Mouse (Mus musculus) G1E (cell line): ENCODE data around the gene Cbfa2t3. TPM values are rescaled to one million over a fixed set of nuclear protein-coding genes. Genes with fewer than 3 reads are reported as not detected.
"Not testable (repeated sequence)": the region's sequence is repeated elsewhere in the genome, so short reads cannot be mapped to it uniquely, and the experiment has no call there.

Experiments
- ATAC-seq: 2 replicates; pipeline ENCODE4 v1.8.0; 2016; ENCODE audit warnings: mild to moderate bottlenecking; ENCODE audit not compliant: insufficient number of reproducible peaks, poor library complexity, low FRiP score, severe bottlenecking; ENCODE audit errors: extremely low read depth
- DNase-seq: peaks from one replicate; pipeline ENCODE4 v3.0.0; 2012; ENCODE audit warnings: low spot score
- H3K27me3 ChIP-seq: 2 replicates; pipeline ENCODE4 v1.6.1; 2012; ENCODE audit warnings: mild to moderate bottlenecking, low read length, inconsistent platforms; ENCODE audit not compliant: insufficient read depth
- H3K36me3 ChIP-seq: replicated peaks from 2 replicates; pipeline ENCODE3; 2012; ENCODE audit warnings: mild to moderate bottlenecking, inconsistent platforms
- H3K4me1 ChIP-seq: 2 replicates; pipeline ENCODE4 v1.6.1; 2012; ENCODE audit warnings: low read depth, low read length, inconsistent platforms, mixed read lengths; ENCODE audit not compliant: insufficient read depth
- H3K4me3 ChIP-seq: 2 replicates; pipeline ENCODE4 v1.5.1; 2012; ENCODE audit warnings: low read depth, mild to moderate bottlenecking, inconsistent platforms, low read length, moderate library complexity, mixed read lengths
- H3K9me3 ChIP-seq: replicated peaks from 2 replicates; pipeline ENCODE4 v1.6.1; 2012; ENCODE audit warnings: inconsistent platforms
- CTCF ChIP-seq: IDR thresholded peaks from 2 replicates; pipeline ENCODE4 v1.5.1; 2012; ENCODE audit warnings: low read depth, low read length, inconsistent platforms, mixed read lengths
- GATA1 ChIP-seq: IDR thresholded peaks from 2 replicates; pipeline ENCODE4 v1.6.1; 2012; ENCODE audit warnings: borderline replicate concordance, low read length, inconsistent platforms, mixed read lengths
- GATA2 ChIP-seq: IDR thresholded peaks from 2 replicates; pipeline ENCODE4 v1.6.1; 2012; ENCODE audit warnings: low read depth, low read length, inconsistent platforms, borderline replicate concordance
- POLR2AphosphoS5 ChIP-seq: IDR thresholded peaks from 2 replicates; pipeline ENCODE4 v1.6.1; 2012; ENCODE audit warnings: low read depth, low read length, inconsistent platforms; ENCODE audit not compliant: insufficient replicate concordance
- TAL1 ChIP-seq: conservative IDR thresholded peaks from 2 replicates; pipeline ENCODE4 v1.6.1; 2012; ENCODE audit warnings: low read depth, low read length, inconsistent platforms, mixed read lengths
- polyA plus RNA-seq: library from polyadenylated mRNA; stranded (reverse); fragments of >175 nt; gene quantifications from 2 replicates; pipeline ENCODE4 v1.2.3, GENCODE M21; 2012
- total RNA-seq, 2 experiments: library from RNA; stranded (forward) in 1 of 2; stranded (reverse) in 1 of 2; fragments of 200-1000 nt in 1 of 2; fragments of >200 nt in 1 of 2; fragmentation: Nextera tagmentation in 1 of 2; gene quantifications; 2 replicates each; pipeline ENCODE4 v1.2.3; 2014 to 2017

Cbfa2t3 gene
- total and polyA plus RNA-seq, 3 experiments, result 19.9 to 287 (median 99.0) TPM

DNA sequence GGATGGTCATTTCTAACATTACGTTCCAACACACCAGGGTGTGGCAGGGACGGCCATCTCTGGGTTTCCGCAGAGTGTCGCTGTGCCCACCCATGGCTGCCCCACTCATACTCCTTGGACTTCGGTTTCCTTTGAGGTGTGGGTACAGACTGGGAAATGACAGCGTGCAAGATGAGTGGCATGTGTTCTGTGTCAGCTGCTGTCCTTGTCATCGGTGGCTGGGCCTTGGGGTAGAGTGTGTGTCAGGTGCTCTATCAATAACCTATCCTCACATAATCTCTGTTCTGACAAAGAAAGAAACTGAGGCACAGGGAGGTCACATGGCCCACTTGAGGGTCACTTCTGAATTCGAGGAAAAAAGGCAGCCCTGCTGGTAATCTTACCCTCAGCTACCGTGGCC is 61.7 kb downstream of the Cbfa2t3 start:
- Histone ChIP-seq H3K4me1 (peaks cover 62% of the 10 kb centered on the region), H3K36me3 (peaks cover 100% of the 10 kb centered on the region), H3K27me3 (no peaks in the 10 kb centered on the region)

DNA sequence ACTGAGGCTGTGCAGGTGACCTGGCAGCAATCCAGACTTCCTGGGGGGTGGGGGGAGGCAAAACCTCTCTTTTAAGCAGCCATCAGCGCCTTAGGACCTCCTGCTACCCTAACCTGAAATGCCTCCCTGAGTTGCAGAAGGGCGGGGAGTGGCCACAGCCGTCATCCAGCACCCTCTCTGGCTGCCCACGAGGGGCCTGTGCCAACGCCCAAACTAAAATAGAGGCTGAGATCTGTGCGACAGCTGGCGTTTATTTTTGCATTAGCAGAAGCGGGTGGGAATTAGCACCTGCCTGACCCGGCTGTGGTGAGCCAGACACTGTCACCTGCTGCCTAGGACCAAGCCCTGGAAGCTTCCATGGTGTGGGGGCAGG is 62.1 kb downstream of the Cbfa2t3 start:
- Histone ChIP-seq H3K9me3 (no peaks in the 10 kb centered on the region), H3K4me3 (no peak overlapping the region), H3K36me3 (peaks cover 100% of the 10 kb centered on the region), H3K27me3 (no peaks in the 10 kb centered on the region), H3K4me1 (peaks cover 58% of the 10 kb centered on the region)
- DNase-seq, result no peak
- no peak for TF ChIP-seq TAL1
- no peak for TF ChIP-seq POLR2AphosphoS5
- TF ChIP-seq GATA2, result no peak
- no peak for TF ChIP-seq CTCF
- no peak for TF ChIP-seq GATA1
- no peak for ATAC-seq

More for the DNA sequence above, 61.7 kb downstream of the Cbfa2t3 start:
- Histone ChIP-seq H3K9me3 (no peaks in the 10 kb centered on the region), H3K4me3 (no peak overlapping the region)
- TF ChIP-seq POLR2AphosphoS5, result no peak
- TF ChIP-seq GATA1, result no peak
- ATAC-seq (no peak), DNase-seq (no peak)

GRCm38 (mm10) chr8:122635878-122636802 is 62.8 kb downstream of the Cbfa2t3 start:
- Histone ChIP-seq H3K27me3 (no peaks in the 10 kb centered on the region), H3K36me3 (peaks cover 96% of the 10 kb centered on the region), H3K4me1 (peaks cover 52% of the 10 kb centered on the region), H3K9me3 (no peaks in the 10 kb centered on the region), H3K4me3 (no peak overlapping the region)
- TF ChIP-seq TAL1, result no peak
- no peak for TF ChIP-seq GATA2
- TF ChIP-seq CTCF, result no peak
- TF ChIP-seq POLR2AphosphoS5, result no peak
- no peak for TF ChIP-seq GATA1
- DNase-seq, result no peak
- no peak for ATAC-seq

GRCm38 (mm10) chr8:122633205-122633604 is 65.7 kb downstream of the Cbfa2t3 start:
- Histone ChIP-seq H3K36me3 (peaks cover 96% of the 10 kb centered on the region), H3K27me3 (no peaks in the 10 kb centered on the region), H3K4me1 (peaks cover 33% of the 10 kb centered on the region), H3K4me3 (no peak overlapping the region), H3K9me3 (no peaks in the 10 kb centered on the region)
- TF ChIP-seq CTCF, result no peak
- no peak for TF ChIP-seq POLR2AphosphoS5
- no peak for TF ChIP-seq GATA2
- TF ChIP-seq TAL1, result no peak
- TF ChIP-seq GATA1, result no peak
- ATAC-seq (no peak), DNase-seq (no peak)

- H3K4me3 ChIP-seq, H3K9me3 ChIP-seq, H3K27me3 ChIP-seq, DNase-seq, ATAC-seq: not testable (repeated sequence)
- H3K4me1 ChIP-seq, result peaks cover 33% of the 10 kb centered on the region
- peaks cover 96% of the 10 kb centered on the region for H3K36me3 ChIP-seq
Observed at GRCm38 (mm10) chr8:122632134-122632533, 66.8 kb downstream of the Cbfa2t3 start.

DNA sequence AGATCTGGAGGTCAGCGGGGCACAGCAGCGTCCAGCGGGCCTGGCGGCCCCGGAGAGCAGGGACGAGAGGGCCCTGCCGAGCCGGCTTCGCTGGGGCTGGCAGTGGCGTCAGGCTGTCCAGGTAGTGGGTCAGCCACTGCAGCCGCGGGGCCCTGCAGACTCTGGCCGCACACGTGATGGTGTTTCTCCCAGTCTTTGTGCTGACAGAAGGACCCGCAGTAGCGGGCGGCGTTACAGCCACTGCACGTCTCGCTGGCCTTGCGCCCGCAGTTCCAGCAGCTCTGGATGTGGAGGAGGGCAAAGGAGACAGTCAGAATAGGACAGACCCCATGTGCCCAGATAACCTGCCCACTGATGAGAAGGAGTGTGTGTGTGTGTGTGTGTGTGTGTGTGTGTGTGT is 68.2 kb downstream of the Cbfa2t3 start:
- Histone ChIP-seq H3K4me1 (peaks cover 36% of the 10 kb centered on the region), H3K36me3 (peaks cover 86% of the 10 kb centered on the region), H3K27me3 (no peaks in the 10 kb centered on the region), H3K4me3 (no peak overlapping the region), H3K9me3 (no peaks in the 10 kb centered on the region)
- no peak for TF ChIP-seq CTCF
- no peak for TF ChIP-seq TAL1
- no peak for TF ChIP-seq POLR2AphosphoS5
- no peak for TF ChIP-seq GATA2
- no peak for TF ChIP-seq GATA1
- DNase-seq (no peak), ATAC-seq (no peak)
